Mouse (Mus musculus): ENCODE measurements at regions not wholly inside any gene's neighbourhood (a gene's known extent, or its start where the extent isn't known, plus 50 kb on each side); places are given as distances from the start of the nearest gene placed in this dataset.

DNA sequence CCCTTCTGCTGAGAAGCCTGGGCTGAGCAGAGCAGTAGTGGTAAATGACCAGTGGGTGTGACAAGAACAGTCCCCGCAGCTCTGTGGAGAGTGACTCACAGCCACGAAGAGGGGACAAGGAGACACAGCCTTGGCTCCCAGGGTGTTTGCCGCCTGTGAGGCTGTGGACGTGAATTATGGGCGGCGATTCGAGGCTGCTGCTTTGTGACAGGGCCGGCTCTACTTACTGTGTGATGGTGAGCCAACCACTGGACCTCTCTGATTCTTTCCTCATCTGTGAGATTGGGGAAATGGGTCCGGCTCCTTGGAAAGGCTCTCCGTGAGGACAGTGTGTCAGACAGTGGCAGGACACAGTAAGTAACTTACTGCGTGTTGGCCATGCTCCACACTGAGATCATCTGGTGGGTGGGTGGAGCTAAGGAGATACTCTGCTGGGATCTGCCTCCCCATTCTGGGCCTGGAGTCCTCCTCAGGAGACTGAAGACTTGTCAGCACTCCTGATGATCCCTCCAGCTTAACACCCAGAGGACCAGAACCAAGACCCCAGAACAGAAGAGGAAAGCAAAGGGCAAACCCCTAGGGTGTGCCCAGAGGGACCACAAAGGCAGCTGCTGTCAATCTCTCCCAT, 233.3 kb upstream of the Tle3 start:
- no peak for DNase-seq (ENCODE audit: low spot score)

DNA sequence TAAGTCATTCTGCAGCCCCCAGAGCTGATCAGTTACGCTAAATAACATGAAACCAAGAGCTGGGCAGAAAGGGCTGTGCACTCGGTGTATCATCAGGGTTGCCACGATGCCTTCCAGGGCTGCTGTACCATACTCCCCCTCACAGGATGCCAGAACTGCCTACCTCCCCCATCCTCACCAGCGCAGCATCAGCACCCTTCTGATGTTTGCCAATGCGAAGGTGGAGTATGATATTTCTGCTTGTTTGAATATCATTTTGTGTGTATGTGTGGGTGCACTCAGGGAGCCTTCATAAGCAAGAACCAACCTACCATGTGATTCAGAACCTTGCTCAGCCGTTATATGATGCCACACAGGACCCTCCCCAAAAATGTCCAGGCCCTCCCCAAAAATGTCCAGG, 229.1 kb upstream of the Tle3 start:
- no peak for DNase-seq (ENCODE audit: low spot score)

DNA sequence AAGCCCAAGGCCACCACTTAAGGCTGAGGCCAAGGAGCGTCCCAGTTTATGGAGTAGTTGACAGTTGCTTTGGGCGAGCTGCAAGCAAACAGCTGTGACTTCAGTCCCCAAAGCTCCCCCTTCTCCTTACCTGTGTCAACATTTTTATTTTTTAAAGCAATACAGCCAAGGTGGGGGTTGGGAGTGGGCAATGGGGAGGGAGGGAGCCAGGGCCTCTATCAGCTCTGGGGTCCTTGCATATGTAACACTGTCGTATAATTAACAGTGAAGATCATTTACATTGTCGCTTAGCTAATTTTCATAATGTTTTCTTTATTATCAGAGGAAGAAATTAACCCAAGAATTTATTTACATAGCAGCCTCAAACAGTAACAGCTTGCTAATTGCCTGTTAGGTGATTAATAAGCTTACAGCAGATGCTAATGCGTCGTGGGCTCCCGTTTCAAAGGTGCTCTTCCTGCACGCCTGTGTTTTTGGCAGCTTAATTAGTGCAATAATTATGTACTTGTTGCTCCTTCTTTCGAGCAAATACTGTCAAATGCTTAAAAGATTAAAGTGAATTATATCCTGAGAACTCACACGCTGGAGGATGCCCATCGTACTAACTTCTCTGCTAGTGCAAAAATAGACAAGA, 227.4 kb upstream of the Tle3 start:
- no peak for DNase-seq (ENCODE audit: low spot score)

DNA sequence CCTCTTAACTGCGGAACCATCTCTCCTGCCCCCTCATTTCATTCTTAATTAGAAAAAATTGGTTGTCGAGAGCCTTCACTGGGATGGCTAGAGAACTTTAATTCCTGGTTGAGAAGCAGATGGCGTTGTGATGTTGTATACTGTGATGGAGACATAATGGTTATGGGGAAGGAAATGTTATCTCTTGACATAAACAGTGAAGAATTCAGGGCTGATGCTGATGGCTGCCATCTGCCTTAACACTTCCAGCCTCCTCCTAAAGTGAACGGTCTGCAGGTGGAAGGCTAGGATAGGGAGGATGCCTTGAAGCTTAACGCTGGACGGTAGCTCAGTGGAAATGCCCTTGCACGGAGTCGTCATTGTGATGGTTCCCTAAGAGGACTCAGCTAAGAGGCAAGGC, 226.4 kb upstream of the Tle3 start:
- DNase-seq (ENCODE audit: low spot score): no peak

GRCm38 (mm10) chr9:61151201-61151600, 221.0 kb upstream of the Tle3 start:
- no peak for DNase-seq (ENCODE audit: low spot score)

- DNase-seq (ENCODE audit: low spot score): no peak
Measured at GRCm38 (mm10) chr9:61151901-61152337, 220.2 kb upstream of the Tle3 start.

GRCm38 (mm10) chr9:61154721-61155120, 217.4 kb upstream of the Tle3 start:
- no peak for DNase-seq (ENCODE audit: low spot score)

DNA sequence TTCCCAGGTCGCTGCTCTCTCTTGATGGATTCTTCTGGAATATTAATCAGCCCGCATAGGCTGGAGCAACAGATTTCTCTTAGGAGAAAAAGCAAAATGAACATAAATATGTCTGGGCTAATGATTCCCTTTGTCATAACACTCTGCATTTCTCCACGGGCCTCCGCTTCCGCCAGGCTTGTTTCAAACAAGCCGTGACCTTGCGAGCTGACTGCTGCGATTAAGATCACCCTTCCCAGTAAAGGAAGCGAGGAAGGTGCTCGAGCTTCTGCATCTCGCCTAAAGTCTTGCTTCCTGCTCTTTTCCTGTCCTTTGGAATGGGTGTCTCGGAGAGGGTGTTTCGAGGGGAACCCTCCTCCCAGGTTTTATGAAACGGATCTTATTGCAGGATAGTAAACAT, 216.3 kb upstream of the Tle3 start:
- DNase-seq (ENCODE audit: low spot score): no peak

DNA sequence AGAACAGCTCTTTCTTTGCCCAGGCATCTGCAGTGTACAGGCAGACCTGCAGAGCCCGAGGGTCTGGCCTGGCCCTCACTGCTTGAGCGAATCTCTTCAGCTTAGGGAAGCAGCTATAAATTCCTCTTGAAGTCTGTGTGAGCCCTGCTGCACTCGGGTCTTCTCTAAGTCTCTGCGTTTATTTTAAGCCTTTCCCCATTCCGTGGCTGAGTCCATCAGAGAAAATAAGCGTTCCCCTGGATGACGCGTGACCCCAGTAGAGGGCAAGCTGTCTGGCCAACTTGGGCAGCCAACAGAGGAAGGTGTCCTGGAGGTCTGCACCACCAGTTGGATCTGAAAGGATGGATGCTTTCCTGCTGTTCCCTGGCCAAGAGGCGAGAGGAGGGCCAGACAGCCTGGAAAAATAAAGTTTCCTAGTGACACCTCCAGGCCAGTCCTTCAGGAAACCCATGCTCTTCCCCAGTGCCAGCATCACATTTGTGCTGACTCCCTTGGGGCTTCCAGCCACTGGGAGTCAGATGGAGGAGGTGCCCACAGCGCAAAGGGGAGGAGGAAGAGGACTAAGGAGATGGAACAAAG, 213.9 kb upstream of the Tle3 start:
- no peak for DNase-seq (ENCODE audit: low spot score)

DNA sequence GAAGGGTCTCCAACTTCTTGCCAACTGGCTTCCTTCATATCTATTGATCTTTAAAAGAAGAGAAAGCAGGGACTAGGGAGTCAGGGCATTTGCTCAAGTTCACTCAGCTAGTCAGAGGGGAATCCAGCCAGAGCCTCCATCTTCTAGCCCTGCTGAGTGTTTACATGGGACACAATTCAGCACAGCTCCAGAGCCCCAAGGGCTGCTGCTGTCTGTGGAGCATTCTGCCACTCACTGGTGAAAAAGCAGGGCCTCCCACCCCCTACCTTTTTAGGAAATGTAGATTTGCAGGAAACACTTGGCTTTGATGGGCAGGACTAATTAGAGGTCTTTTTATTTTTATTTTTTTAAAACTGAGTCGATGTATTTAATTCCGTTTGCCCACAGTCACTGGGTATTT, 213.0 kb upstream of the Tle3 start:
- DNase-seq (ENCODE audit: low spot score): no peak

DNA sequence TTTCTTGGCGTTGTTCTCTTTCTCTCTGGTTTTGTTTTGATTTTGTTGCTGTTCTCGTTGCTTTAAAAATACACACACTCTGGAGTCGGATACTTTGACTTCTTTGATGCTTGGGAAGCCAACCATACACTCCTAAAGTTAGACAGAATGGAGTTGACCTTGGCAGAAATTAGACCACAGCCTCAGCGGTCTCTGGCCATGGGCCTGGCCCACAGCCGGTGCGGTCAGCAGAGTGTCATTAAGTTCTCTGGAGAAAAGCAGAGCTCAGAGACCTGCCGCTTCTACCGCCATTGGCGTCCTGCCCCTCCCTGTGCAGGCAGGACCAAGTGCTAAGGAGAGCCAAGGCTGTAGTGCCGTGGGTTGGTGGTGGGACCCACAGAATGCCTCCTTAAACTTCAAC, 212.6 kb upstream of the Tle3 start:
- no peak for DNase-seq (ENCODE audit: low spot score)

GRCm38 (mm10) chr9:61162884-61163283, 209.3 kb upstream of the Tle3 start:
- no peak for DNase-seq (ENCODE audit: low spot score)

GRCm38 (mm10) chr9:61163671-61164288, 208.4 kb upstream of the Tle3 start:
- no peak for DNase-seq (ENCODE audit: low spot score)

GRCm38 (mm10) chr9:61164501-61165251, 207.5 kb upstream of the Tle3 start:
- DNase-seq (ENCODE audit: low spot score): no peak

GRCm38 (mm10) chr9:61166115-61166514, 206.1 kb upstream of the Tle3 start:
- DNase-seq (ENCODE audit: low spot score): no peak

- no peak for DNase-seq (ENCODE audit: low spot score)
Measured at GRCm38 (mm10) chr9:61167097-61167842, 204.9 kb upstream of the Tle3 start.

- no peak for DNase-seq (ENCODE audit: low spot score)
Measured at GRCm38 (mm10) chr9:61168931-61169330, 203.2 kb upstream of the Tle3 start.

DNA sequence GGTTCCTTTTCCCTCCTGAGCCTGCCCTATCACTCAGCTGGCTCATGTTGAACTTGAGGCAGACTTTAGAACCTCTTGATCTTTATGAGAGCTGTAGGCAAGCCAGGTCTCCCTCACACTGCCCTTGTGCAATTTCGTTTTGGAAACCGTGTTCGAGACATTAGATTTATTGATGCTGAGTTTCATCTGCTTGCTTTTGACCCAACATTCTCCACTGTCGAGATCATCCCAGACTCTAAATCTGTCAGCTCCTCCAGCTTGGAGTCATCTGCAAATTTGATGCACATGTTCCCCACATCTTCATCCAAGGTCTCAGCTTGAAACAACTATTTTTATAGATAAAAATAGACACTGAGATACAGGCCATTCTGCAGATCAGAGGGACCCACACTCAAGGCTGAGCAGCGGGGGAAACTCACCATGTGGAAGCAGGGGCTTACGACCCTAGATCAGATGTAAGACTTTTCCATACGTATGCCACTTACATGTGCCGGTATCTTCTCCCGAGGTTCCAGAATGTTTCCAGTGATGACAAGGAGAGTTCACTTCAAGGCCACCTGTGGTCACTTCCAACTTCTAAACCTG, 202.6 kb upstream of the Tle3 start:
- DNase-seq (ENCODE audit: low spot score): no peak

DNA sequence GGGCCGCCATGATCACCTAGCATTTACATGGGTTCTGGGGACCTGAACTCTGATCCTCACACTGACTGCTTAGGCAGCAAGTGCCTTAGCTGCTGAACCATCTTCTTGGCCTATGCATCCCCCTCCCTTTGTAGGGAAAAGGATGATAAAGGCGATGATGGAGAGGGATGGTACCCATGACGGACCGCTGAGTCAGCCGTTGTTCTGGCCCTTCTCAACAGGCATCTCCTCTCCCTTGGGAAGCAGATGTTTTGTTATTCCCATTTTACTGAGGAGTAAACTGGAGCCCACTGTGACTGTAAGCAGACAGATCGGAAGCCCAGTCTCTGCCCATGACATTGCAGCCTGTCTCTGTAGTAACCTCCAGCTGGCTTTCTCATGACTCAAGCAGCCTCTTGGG, 201.2 kb upstream of the Tle3 start:
- DNase-seq (ENCODE audit: low spot score): no peak

GRCm38 (mm10) chr9:61172421-61172820, 199.7 kb upstream of the Tle3 start:
- no peak for DNase-seq (ENCODE audit: low spot score)

GRCm38 (mm10) chr9:61173548-61173947, 198.6 kb upstream of the Tle3 start:
- no peak for DNase-seq (ENCODE audit: low spot score)

Measured in ovary, postnatal 10 days (tissue).